Mouse (Mus musculus) lung, postnatal 4 days (tissue): ENCODE measurements around the gene Apbb2.

Source experiments
- DNase-seq, 2 experiments: peaks; one replicate each; pipeline ENCODE4 v3.0.0; 2021

Apbb2 gene

DNA sequence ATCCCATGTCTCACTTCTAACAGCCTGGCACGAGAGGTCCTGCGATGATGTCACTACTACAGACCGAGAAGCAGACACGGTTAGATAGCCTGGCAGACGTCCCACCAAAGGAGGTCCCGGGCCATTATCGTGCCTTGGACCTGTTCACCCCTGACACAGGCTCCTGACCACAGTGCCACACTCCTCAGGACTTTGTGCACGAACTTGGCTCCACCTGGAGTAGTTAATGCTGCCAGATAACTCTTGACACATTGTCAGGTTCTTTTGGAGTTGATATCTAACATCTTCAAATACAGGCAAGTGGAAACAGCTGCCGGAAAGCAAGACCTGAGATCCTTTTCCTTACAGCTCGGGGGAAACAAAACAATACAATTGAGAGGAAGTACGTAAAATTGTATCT lies 148.9 kb downstream of the Apbb2 start:
- DNase-seq, result peak; percentile 48 to 57

DNA sequence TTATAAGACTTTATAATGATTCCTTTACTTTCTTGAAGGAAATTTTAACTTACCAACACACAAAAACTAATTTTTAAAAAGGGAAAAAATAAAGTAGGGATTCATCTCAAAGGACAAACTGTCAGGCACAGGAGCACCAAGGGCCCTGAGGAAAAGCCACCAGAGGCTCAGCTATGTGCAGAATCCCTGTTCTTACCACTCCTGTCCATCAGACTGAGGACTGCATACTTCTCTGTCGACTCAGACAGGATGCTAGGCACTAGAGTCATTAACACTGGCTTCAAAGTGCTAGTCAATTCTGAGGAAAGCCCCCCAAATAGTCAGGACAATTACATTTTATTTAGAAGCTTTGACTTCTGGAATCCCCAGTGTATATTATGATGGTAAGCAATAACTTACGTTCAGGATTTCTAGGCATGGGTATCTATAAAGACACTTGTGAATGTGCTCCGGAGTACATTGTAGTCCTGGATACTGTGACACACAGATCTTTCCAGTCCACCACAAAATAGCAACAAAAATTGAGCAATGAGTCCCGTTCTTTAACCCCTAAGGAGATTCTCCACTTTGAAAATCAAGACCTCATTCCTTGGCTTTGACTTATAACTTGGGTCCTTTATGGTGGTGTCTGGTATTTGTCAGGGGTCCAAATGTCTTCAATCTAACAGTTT lies 150.1 kb downstream of the Apbb2 start:
- no peak for DNase-seq

DNA sequence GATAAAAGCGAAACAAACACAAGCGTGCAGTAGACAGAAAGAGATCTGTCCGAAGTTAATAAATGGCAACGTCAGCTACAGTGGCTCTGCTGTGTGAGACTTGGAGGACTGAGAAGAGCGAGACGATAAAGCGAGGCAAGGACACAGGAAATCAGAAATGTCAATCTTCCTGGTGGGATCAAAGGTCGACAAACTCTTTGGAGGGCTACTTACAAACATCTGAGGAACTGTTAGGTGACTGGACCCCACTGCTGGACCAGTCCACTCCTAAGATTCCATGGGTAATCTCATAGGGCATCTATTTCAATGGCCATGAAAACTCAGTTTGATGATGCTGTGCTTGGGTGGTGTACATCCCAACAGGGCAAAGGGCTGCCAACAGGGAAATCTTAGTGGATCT lies 155.9 kb downstream of the Apbb2 start:
- no peak for DNase-seq

DNA sequence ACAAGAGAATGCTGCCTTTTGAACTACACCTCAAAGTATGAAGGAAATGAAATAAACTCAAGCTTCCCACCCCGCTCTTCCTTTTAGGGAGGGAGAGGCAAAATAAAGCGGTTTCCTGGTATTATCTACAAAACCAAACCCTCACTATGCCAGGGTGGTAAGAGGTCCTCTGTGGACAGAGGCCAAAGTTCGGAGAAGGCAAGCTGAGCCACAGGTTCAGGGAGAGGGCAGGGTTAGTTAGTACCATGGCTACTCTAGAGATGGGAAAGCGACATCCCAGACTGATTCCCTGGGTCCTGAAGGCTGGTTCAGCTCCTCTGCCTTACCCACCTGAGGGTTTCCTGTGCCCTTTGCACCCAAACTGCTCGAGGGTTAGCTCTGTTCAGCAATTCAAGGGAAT lies 159.7 kb downstream of the Apbb2 start:
- no peak for DNase-seq

DNA sequence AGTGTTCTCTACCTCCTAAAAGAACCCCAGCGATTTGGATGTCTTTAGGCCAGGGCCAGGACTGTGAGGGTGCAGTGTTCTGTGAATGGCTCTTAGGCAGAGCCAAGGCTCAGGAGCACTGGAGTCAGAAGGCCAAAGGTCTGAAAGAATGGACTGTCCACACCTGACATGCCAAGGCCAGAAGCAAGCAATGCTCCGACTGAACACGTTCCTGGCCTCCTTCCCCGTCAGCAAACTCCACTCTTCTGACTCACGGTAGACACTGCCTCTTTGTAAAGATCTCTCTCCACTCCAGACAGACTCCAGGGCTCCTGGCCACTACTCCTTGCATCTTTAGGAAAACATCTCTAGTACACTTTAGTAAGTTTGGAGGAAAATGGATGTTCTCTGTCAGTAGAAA lies 163.3 kb downstream of the Apbb2 start:
- DNase-seq, result no peak

DNA sequence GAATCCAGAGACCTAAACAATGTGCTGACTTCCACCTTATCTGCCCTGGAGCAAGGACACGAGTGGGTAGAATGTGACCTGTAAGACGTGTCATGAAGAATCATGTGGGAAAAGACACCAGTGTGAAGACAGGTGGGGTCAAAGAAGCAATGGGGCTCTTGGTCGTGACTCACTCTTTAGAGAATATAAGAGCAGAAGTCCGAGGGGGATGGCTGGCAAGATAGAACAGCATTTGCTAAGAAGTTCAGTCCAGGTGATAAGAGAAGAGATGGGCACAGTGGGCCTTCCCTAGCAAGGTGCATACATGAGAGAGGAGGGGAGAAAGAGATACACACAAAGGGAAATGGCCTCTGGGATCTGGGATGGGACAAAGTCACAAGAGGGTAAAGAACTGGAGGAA lies 163.8 kb downstream of the Apbb2 start:
- no peak for DNase-seq

DNA sequence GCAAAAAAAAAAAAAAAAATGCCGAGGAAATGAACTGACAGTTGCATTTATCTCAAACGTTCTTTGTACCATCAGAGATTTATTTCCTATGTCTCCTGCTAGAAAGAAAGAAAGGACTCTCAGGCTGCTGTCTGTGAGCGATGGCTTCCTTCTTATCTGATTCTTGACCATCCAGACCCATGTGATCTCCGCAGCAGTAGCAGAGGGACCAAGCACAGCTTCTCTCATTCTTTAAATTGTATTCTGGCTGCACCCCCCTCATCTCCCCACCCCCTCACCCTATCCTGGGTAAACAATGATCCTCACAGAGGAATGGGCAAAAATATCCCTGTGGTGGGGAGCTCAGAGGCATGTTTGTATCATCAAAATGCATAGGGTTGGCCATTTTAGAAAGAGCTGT lies 165.5 kb downstream of the Apbb2 start:
- no peak for DNase-seq

DNA sequence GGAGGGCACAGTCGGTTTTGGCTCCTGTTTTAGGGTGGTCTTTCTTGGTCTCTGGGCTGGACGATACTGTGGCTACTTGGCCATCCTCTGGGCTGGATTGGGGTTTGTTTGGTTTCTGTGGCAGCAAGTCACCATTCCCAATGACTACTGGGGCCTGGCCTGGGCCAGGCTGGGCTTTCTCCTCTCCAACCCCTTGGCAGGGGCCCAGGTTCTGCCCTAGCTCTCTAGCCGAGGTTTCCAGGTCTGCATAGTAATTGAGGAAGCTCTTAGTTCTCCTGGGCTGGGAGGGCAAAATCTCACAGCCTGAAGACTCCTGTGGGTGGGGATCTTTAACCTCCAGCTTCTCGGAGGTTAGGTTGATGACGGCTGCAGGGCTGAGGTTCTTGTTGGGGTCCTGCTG lies 167.0 kb downstream of the Apbb2 start:
- DNase-seq, result no peak

DNA sequence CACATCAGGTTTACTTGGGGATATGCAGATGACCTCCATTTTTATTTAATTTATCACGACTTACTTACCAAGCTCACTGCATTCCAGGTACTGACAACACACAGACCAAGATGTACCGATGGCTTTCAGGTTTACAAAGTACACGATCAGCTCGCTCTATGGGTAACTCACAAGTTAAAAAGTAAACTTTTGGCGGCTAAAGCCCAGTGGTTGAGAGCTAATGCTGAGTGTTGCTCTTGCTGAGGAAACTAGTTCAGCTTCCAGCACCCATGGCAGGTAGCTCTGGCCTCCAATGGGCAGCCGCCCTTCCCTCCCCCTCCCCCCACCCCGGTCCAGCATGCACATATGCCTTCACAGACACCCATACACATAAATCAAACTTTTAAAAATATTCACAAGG lies 173.1 kb downstream of the Apbb2 start:
- DNase-seq, result no peak

DNA sequence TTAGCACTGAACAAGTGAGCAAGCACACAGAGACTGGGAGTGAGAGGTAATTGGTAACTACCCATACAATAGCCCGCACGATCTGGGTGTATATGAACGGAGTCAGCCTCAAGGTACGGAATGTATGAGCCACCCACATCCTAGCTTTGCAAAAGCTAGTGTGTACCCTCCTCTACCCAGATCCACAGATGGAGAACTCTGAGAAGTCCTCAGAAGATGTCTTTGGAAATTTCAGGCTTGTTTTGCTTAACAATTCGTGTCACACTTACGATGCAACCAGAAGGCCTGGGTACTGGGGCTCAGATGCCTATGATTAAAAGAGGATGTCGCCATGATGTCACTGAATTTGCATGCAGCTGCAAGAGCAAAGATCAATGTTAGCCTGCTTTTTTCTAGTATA lies 176.3 kb downstream of the Apbb2 start:
- no peak for DNase-seq

DNA sequence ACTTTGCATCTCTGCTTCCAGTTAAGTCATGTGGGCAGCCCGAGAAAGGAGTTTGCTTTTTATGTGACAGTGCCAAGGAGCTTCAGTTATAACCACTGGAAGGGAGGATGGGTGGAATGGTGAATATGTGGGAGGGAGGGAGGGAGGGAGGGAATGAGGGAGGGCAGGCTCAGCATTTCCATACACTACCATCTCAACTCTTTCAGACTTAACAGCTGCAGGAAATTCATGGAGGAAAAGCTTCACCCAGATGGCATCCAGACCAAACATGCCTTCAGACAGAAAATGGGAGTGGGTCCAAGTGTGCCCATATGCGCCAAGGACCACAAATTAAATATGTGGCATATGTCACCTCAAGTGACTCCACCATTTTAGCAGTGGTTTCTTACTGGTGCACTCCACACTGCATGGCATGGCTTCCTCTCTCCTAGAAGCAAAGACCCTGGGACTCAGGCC lies 181.8 kb downstream of the Apbb2 start:
- no peak for DNase-seq

DNA sequence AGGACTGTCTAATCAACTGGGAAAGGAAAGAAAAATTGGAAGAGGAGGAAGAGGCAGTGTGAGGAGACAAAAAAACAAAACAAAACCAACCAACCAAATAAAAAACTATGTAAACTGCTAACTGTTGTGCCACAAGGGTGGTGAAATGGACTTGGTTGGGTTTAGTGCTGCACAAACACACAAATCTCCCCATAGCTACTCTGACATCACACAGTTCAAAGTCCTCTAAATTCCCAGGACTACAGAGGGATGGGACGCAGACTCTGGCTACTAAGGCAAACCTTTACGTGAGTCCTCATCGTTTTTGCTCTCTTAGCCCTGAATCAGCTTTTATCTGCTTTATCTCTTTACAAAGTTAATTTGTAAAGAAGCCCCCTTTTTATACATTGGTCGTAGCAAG lies 183.4 kb downstream of the Apbb2 start:
- no peak for DNase-seq

DNA sequence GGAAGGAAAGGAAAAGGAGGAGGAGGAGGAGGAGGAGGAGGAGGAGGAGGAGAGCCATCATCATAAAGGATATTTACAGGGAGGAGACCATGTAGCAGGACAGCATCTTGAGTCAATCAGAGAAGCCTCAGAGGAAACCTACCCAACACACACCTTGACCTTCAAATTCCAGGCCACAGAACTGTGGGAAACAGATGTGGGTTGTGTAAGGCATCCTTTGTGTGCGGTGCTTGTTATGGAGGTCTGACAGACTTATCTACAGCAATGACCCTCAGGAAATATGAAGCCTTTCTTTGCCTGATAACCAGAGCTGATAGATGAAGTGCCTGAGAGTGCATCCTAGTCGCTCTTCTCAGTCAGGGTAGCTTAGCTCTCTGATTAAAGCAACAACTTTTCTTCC lies 189.5 kb downstream of the Apbb2 start:
- DNase-seq, result no peak

DNA sequence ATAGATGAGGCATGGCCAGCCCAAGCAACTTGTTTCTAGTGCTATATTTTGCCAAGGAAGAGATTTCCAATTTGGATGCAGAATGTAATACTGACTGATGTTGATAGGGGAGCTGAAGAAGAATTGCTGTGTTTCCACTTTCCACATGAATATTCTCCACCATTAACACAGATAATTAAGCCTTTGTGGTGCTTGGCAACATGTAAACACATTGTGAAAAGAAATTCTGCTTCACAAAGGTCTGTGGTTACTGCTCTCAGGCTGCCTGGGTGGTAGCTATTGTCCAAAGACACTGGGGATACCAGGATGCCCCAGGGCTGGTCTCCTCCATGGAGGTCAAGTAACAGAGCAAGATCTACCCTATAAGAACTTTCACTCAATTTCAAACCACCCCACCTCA lies 190.5 kb downstream of the Apbb2 start:
- no peak for DNase-seq

DNA sequence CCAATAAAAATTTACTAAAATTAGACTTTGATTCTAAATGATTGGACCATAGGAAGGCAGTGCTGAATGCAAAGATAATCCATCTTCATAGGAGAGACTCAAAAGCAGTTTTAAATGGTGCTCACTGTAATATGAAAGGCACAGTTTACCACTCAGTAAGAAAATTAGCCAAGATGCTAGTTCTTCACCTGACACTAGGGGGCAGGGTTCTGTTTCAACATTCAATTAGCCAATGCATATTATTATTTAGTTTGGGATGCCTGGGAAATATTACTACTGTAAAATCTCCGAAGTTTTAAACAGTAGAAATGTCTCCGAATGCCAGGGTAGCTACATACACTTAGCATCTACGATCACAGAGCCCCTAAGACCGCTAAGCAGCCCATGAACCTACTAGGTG lies 194.7 kb downstream of the Apbb2 start:
- DNase-seq, result peak in 1 of 2 experiments; percentile 44

DNA sequence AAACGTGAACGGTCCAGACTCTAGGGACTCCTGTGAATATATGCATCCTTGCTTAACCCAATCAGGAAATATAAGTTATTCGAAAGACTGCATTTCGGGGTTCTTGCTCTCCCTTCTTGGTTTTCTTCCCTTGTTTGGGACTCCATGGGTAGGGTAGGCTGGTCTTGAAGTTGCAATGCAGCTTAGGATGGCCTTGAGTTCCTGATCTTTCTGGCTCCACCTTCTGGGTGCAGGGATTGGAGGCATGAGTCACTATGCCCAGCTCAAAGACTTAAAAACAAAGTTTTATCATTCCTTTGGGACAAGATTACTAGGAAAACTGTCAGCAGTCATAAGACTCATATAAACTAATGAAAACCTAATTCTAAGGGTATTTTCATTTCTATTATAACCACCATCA lies 195.1 kb downstream of the Apbb2 start:
- DNase-seq, result no peak

DNA sequence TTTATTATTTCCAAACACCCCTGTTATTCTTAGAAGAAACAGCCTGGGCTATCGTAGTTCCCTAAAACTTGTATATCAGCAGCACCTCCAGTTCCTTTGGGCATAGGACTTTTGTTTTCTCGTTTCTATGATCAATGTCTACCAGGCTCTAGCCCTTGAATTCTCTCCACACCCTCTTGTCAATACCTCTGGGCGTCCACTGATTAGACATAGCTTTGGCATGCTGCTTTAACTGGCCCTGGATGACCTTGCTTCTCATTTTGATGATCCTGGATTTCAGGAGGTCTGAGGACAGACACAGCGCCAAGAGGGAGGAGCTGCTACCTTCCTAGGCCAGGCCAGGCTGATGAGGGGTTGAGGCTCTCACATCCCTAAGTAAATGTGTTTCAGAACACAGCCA lies 196.6 kb downstream of the Apbb2 start:
- DNase-seq, result no peak

DNA sequence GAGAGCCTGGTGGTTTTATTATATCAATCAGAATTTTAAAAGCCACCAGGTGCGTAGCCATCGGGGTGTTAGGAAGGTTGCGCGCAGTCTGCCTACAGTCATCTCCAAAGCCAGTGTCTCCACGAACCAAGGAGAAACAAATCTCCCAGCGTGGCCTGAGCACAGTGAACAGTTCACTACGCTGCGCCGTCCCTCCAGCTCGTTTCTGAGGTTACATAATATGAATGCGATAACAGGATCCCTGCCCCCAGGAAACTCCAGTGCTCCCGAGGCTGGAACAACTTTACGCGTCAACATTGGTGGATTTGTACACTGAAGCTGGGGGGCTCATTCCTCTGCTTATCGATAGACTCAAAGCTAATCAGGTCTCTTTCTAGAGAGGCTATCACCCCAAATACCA lies 197.4 kb downstream of the Apbb2 start:
- no peak for DNase-seq

DNA sequence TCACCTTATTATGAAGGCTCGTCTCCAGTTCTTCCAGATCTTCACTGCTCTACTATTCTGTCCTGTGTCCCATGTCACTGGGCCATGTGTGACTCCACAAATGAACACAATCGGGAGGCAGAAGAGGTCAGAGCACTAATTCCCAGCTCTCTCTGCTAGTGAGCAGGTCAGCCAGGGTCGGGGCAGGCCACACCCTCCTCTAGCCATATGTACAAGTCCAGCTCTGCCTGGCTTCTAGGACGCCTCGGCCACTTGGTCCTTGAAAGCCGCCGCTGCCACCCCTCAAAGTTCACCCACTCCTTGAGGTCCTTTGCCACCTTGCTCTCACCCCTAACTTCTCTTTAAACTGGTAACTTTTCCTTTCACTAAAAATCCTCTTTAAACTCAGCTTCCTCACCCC lies 198.6 kb downstream of the Apbb2 start:
- no peak for DNase-seq

DNA sequence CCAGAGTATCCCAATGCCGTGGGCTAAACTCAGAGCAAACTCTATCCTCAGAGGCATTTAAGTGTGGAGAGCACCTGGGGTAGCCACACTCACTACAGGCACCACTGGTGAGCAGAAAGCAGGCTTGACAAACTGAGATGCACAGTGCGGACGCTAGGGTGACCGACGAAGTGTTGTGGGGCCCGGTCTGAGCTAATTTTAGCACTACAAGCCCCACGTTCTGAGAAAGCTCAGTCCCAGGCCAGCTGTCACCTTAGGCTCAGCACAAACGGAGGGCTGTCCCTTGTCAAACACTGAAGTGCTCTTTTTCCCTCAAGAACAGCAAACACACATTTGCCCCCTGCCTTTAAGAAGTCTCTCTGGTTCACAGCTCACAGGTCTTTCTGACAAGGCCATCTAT lies 201.3 kb downstream of the Apbb2 start:
- DNase-seq, result no peak

DNA sequence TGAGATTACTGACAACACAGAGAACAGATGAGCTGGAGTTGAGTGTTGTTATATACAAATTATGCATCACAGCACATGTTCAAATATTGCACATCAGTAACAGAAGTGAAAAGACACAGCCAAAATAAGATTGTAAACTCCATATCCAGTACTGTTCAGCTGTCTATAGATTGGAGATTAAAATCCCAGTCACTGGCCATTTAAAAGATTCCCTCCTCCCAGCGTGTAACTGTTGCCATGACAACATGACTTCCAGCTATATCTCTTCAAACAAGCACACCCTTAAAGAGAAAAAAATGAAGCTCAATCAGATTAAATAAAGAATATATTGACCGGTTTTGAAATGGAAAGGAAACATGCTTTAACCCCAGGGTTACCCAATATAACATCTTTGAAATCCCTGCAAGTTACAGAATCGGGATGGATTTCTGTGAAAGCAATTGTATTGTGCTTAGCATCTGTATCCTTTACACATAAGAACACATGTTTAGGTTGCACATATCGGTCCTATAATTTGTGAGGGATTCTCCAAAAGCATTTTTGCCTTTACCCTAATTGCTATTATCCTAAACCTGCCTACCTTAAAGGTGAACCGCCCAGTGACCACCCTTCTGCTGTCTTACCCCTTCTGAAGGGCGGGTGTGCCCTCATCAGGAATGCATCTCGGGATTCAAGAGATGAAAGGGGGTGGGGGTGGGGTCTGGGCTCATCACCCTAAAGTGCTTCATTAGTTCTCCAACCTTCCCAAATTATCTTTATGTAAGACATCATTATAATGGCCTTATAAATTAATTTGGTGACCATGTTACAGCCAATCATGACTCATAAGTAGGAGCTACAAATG lies 202.7 kb downstream of the Apbb2 start:
- no peak for DNase-seq

DNA sequence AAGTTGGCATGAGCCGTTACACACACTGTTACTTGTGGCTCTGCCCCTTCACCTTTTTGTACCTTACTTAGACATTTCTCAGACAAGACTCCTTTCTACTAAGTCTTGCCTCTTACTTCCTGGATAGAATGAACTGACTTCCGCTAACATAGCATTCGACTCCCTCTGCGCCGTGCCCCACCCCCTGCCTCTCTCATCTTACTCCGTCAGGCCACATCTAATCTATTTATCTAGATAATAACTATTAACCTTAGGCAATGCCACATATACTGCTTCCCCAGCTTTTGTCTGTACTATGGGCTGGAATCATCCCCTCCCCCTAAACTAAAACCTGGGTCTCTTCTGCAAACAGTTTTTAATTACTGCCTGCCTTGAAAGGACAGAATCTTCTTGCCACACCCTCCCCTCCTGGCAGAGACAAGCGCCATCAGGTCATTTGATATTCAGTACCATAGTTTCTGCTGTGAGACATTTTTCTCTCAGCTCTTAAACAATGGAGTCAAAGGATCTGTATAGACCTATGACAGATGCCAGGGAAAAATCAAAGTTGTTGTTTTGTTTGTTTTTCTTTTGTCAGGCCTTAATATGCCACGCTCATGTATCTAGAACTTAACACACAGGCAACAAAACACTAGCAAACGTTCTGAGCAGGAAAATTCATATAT lies 203.4 kb downstream of the Apbb2 start:
- DNase-seq, result no peak

DNA sequence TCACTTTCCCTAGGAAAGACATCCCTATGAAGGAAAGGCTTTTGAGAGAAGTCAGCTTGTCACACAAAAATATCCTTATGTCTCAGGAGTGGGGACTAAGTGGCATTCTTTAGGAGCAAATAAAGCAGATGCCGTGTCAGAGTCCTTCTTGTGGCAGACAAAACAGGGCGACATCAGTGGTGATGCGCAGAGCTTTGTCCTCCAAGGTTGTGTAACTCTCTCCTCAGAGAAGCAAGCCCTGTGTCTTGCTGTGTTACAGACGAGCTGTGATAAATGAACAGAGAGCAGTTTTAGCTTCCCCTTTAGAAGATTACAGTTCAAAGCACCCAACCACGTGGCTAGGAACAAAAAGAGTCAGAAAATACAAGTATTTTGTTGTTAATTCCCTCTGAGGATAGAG lies 205.2 kb downstream of the Apbb2 start:
- DNase-seq, result no peak

DNA sequence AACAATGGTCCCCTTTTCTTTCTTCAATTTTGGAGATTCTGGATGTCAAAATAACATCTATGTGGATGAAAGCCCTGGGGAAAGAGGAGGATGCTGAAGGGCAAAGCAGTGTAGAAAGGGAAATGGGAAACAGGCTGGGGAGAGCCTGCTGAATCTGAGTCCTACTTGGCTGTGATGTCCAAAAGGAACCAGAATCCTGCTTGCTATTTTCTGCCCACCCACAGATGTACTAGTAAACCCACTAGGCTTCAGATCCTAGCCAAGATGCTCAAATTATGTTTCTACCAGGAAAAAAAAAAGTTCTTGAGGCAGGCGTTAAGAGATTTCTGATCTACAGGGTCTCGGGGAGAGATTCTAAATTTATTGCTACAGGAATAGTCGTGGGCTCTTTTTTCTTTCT lies 205.8 kb downstream of the Apbb2 start:
- no peak for DNase-seq
